23 mouse cellular contexts compared by ENCODE assay signal in the genomic region with DNA sequence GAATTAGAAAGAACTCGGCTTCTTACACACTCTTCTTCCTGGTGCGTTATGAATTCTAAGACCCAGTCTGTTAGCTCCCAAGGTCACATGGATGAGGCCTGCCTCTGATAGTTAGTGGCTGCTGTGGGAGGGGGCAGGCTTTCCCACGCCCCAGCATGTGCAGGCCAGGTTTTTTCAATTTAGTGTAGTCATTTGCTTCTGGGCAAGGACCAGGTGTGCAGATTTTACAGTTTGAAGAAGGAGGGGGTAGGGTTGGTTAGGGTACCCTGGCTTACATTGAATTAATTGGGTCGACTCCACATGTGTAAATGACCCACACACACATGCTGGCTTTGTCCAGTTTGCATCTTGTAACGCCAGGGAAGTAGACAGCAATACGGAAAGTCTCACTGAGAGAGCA.
DNase-seq lines count a peak whose midpoint lies in the region; ATAC-seq lines count a peak whose summit lies in the region.
"Had no signal": no experiment of that assay in that cellular context is flagged by ENCODE, and none has a peak within 500 bp of the region (broad histone marks: within the 10 kb centered on the region; RNA-seq: fewer than 3 reads in every experiment).

No protein-coding gene starts in this region.

- H3K27me3 ChIP-seq in limb, embryonic 12.5 days: peaks cover 15% of the 10 kb centered on the region; the same call in 1 of the 2 replicates
- H3K27me3 ChIP-seq: CH12.LX; embryonic facial prominence, embryonic 12.5 days; hindbrain, embryonic 12.5 days; intestine, embryonic 15.5 days; Patski had no signal

- peak overlapping the region; percentile 65 for H3K27ac ChIP-seq in limb, embryonic 12.5 days
- H3K27ac ChIP-seq: embryonic facial prominence, embryonic 12.5 days; forebrain, embryonic 12.5 days; heart, adult 2 months; hindbrain, embryonic 12.5 days; hindbrain, postnatal 0 days; intestine, embryonic 15.5 days had no signal

- peak; percentile 76 for DNase-seq in heart, adult 11 months
- DNase-seq in heart, postnatal 36 days: no peak
- peak; percentile 68 for DNase-seq in forelimb bud, embryonic 11.5 days (ENCODE audit: low read depth, low spot score)
- no peak for DNase-seq in thymus, adult 18-20 months
- no peak for DNase-seq in right cerebral cortex, adult 2 months (ENCODE audit: low spot score in 2 of 2)
- DNase-seq: adrenal gland, postnatal 14 days; cerebellum, adult 11-12 months; cerebellum, adult 9-10 months; cerebellum, postnatal 25 days; gastrocnemius, postnatal 10 days; heart, adult 2 months; heart, postnatal 4 days had no signal

- no peak overlapping the region for H3K4me3 ChIP-seq in limb, embryonic 12.5 days (replicated peaks)
- H3K4me3 ChIP-seq: embryonic facial prominence, embryonic 12.5 days; forebrain, embryonic 12.5 days; heart, adult 2 months; heart, embryonic 13.5 days; hindbrain, embryonic 12.5 days; intestine, embryonic 15.5 days had no signal

- H3K9me3 ChIP-seq in limb, embryonic 12.5 days: no peaks in the 10 kb centered on the region
- H3K9me3 ChIP-seq: embryonic facial prominence, embryonic 12.5 days; forebrain, embryonic 12.5 days; heart, embryonic 13.5 days; hindbrain, embryonic 12.5 days; intestine, embryonic 15.5 days had no signal

- H3K4me2 ChIP-seq in limb, embryonic 12.5 days: 0 out of 2 replicates have a peak overlapping the region, but pooled peaks have one; percentile 4
- H3K4me2 ChIP-seq: embryonic facial prominence, embryonic 12.5 days; forebrain, embryonic 12.5 days; heart, embryonic 13.5 days; hindbrain, embryonic 12.5 days; intestine, embryonic 15.5 days had no signal

- ATAC-seq in limb, embryonic 12.5 days (ENCODE audit: insufficient number of reproducible peaks, insufficient read depth, low FRiP score, low TSS enrichment, low read depth): peak; percentile 43
- ATAC-seq in megakaryocyte progenitor cell, adult 5-6 weeks (replicated peaks; ENCODE audit: poor library complexity): no peak
- ATAC-seq: activated CD4-positive, CD25-positive, alpha-beta regulatory T cell, adult 4 months; hindbrain, postnatal 0 days; intestine, embryonic 15.5 days; Patski had no signal

- H3K4me1 ChIP-seq in limb, embryonic 12.5 days (replicated peaks): peaks cover 80% of the 10 kb centered on the region

- H3K36me3 ChIP-seq in limb, embryonic 12.5 days: no peaks in the 10 kb centered on the region
- H3K36me3 ChIP-seq: embryonic facial prominence, embryonic 12.5 days; forebrain, embryonic 12.5 days; heart, embryonic 13.5 days; hindbrain, embryonic 12.5 days; intestine, embryonic 15.5 days had no signal

- H3K9ac ChIP-seq in limb, embryonic 12.5 days (replicated peaks): no peak overlapping the region
- H3K9ac ChIP-seq: embryonic facial prominence, embryonic 12.5 days; forebrain, embryonic 12.5 days; heart, embryonic 13.5 days; hindbrain, embryonic 12.5 days; intestine, embryonic 15.5 days had no signal

- intact Hi-C loops in heart, postnatal 36 days (cut with DNase I): loop anchor here (5.0 kb wide), 1 partner anchor 229 kb away; no protein-coding TSS in a partner anchor

- WGBS in limb, embryonic 12.5 days: 23% methylated on average over 6 of the region's 6 CpGs

Comparison
In these comparisons a context has a peak if more than half of its experiments do, and no peak if none do; other contexts are left out.
1. DNase-seq: peak in heart, adult 11 months (single experiment) and forelimb bud, embryonic 11.5 days (single experiment); none in heart, postnatal 36 days (0 of 2), thymus, adult 18-20 months (0 of 2) and right cerebral cortex, adult 2 months (0 of 2).